Mouse (Mus musculus) C2C12 (cell line): ENCODE measurements at regions not wholly inside any gene's neighbourhood (a gene's known extent, or its start where the extent isn't known, plus 50 kb on each side); places are given as distances from the start of the nearest gene placed in this dataset.

Source experiments
- CTCF ChIP-seq: IDR thresholded peaks from one replicate; pipeline ENCODE4 v1.5.1; 2011; ENCODE audit not compliant: control insufficient read depth, insufficient read depth, insufficient read length
- MYOG ChIP-seq: IDR thresholded peaks from one replicate; pipeline ENCODE4 v1.6.1; 2011; ENCODE audit not compliant: control insufficient read depth, insufficient read length; ENCODE audit errors: extremely low read depth

DNA sequence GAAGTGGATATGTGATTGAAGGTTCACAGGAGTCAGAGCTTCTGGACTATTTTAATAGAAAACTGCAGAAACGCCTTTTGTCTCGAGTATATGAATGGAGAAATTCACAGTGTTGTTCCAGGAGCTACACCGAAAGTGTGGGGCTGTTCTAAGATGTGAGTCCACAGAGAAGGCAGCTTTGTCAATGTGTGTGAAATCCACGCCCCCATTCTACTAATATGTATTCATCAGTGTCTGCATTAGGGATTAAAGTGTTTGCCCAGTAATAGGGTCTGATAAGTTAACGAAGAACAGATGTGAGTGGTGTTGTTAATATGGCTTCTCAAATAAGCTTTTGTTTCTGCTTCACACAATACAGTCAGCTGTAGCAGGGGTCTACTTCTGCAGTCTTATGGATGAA, 260.0 kb upstream of the Fshr start:
- no peak for TF ChIP-seq CTCF
- TF ChIP-seq MYOG = no peak
